Mouse (Mus musculus) gonadal fat pad, adult 2 months (tissue): ENCODE data around the gene AL732309.1. TPM values are rescaled to one million over a fixed set of nuclear protein-coding genes. Genes with fewer than 3 reads are reported as not detected.

ENCODE experiments used
- DNase-seq: peaks from one replicate; pipeline ENCODE4 v3.0.0-alpha.2; 2012; ENCODE audit warnings: low read depth
- polyA plus RNA-seq: library from polyadenylated mRNA; depleted of rRNA; stranded (reverse); fragments of >200 nt; gene quantifications from 2 replicates; pipeline ENCODE4 v1.2.3, GENCODE M21; 2012

Gene AL732309.1
- polyA plus RNA-seq, 1 experiment = 23.2 TPM

- no peak for DNase-seq
Observed at GRCm38 (mm10) chr2:25240310-25240709, 6.4 kb downstream of the AL732309.1 start.

GRCm38 (mm10) chr2:25239766-25240165 lies 6.9 kb downstream of the AL732309.1 start:
- DNase-seq = no peak

GRCm38 (mm10) chr2:25238106-25238505 lies 8.6 kb downstream of the AL732309.1 start:
- no peak for DNase-seq

- DNase-seq = no peak
Observed at GRCm38 (mm10) chr2:25237522-25237921, 9.1 kb downstream of the AL732309.1 start.

- no peak for DNase-seq
Observed at GRCm38 (mm10) chr2:25236614-25237013, 10.0 kb downstream of the AL732309.1 start, which contains the start of gene Rnf224. Gene Rnf224, minus strand, starts transcription at chr2:25236787.

GRCm38 (mm10) chr2:25234551-25235220 lies 12.0 kb downstream of the AL732309.1 start:
- DNase-seq = no peak

- no peak for DNase-seq
Observed at GRCm38 (mm10) chr2:25234050-25234449, 12.6 kb downstream of the AL732309.1 start, which contains the start of gene Slc34a3. Gene Slc34a3, minus strand, starts transcription at chr2:25234364.

- DNase-seq = no peak
Observed at GRCm38 (mm10) chr2:25233421-25233820, 13.2 kb downstream of the AL732309.1 start.

- DNase-seq = no peak
Observed at GRCm38 (mm10) chr2:25231038-25231437, 15.6 kb downstream of the AL732309.1 start.

- DNase-seq = no peak
Observed at GRCm38 (mm10) chr2:25230581-25230980, 16.1 kb downstream of the AL732309.1 start.

- no peak for DNase-seq
Observed at GRCm38 (mm10) chr2:25229582-25229981, 17.1 kb downstream of the AL732309.1 start.

GRCm38 (mm10) chr2:25228995-25229530 lies 17.6 kb downstream of the AL732309.1 start:
- DNase-seq = no peak

- no peak for DNase-seq
Observed at GRCm38 (mm10) chr2:25228431-25228889, 18.2 kb downstream of the AL732309.1 start.

- no peak for DNase-seq
Observed at GRCm38 (mm10) chr2:25227406-25227805, 19.3 kb downstream of the AL732309.1 start.

- no peak for DNase-seq
Observed at GRCm38 (mm10) chr2:25226864-25227263, 19.8 kb downstream of the AL732309.1 start.

- no peak for DNase-seq
Observed at GRCm38 (mm10) chr2:25225811-25226379, 20.8 kb downstream of the AL732309.1 start.

GRCm38 (mm10) chr2:25224766-25225752 lies 21.6 kb downstream of the AL732309.1 start:
- peak; percentile 98 for DNase-seq

GRCm38 (mm10) chr2:25224492-25224765 lies 22.2 kb downstream of the AL732309.1 start, which contains the start of gene Tubb4b:
Gene Tubb4b, minus strand, starts transcription at chr2:25224702.
- DNase-seq = no peak

- no peak for DNase-seq
Observed at GRCm38 (mm10) chr2:25223681-25224491, 22.8 kb downstream of the AL732309.1 start.

GRCm38 (mm10) chr2:25221331-25221772 lies 25.3 kb downstream of the AL732309.1 start:
- no peak for DNase-seq

GRCm38 (mm10) chr2:25218445-25218844 lies 28.2 kb downstream of the AL732309.1 start, which contains the start of gene Fam166a:
Gene Fam166a, plus strand, starts transcription at chr2:25218745.
- DNase-seq = no peak
